Mouse (Mus musculus): Measurements from ENCODE around the gene Llgl2. TPM values are rescaled to one million over a fixed set of nuclear protein-coding genes. Genes with fewer than 3 reads are reported as not detected.

Gene Llgl2
- total RNA-seq, 2 experiments from 2014 or later = 0.34 to 5.4 TPM

- ATAC-seq (replicated peaks; ENCODE audit: low FRiP score, poor library complexity, severe bottlenecking) = peak; percentile 24; the same call in 1 of the 2 replicates
Observed at GRCm38 (mm10) chr11:115859143-115859945, 35.5 kb downstream of the Llgl2 start.

GRCm38 (mm10) chr11:115863895-115864294 lies 40.0 kb downstream of the Llgl2 start:
- ATAC-seq (replicated peaks; ENCODE audit: low FRiP score, poor library complexity, severe bottlenecking) = no peak

GRCm38 (mm10) chr11:115869393-115869792 lies 45.5 kb downstream of the Llgl2 start:
- ATAC-seq (replicated peaks; ENCODE audit: low FRiP score, poor library complexity, severe bottlenecking) = peak; percentile 48

GRCm38 (mm10) chr11:115872437-115872836 lies 48.6 kb downstream of the Llgl2 start:
- ATAC-seq (replicated peaks; ENCODE audit: low FRiP score, poor library complexity, severe bottlenecking) = no peak

GRCm38 (mm10) chr11:115875935-115876334 lies 52.1 kb downstream of the Llgl2 start:
- ATAC-seq (replicated peaks; ENCODE audit: low FRiP score, poor library complexity, severe bottlenecking) = no peak

- ATAC-seq (replicated peaks; ENCODE audit: low FRiP score, poor library complexity, severe bottlenecking) = no peak
Observed at GRCm38 (mm10) chr11:115876438-115876837, 52.6 kb downstream of the Llgl2 start.

GRCm38 (mm10) chr11:115877174-115877755 lies 53.4 kb downstream of the Llgl2 start:
- no peak for ATAC-seq (replicated peaks; ENCODE audit: low FRiP score, poor library complexity, severe bottlenecking)

GRCm38 (mm10) chr11:115878071-115878470 lies 54.2 kb downstream of the Llgl2 start:
- no peak for ATAC-seq (replicated peaks; ENCODE audit: low FRiP score, poor library complexity, severe bottlenecking)

- peak; percentile 65 for ATAC-seq (replicated peaks; ENCODE audit: low FRiP score, poor library complexity, severe bottlenecking)
Observed at GRCm38 (mm10) chr11:115881002-115881401, 57.2 kb downstream of the Llgl2 start.

- no peak for ATAC-seq (replicated peaks; ENCODE audit: low FRiP score, poor library complexity, severe bottlenecking)
Observed at GRCm38 (mm10) chr11:115883251-115883650, 59.4 kb downstream of the Llgl2 start.

GRCm38 (mm10) chr11:115884361-115884760 lies 60.5 kb downstream of the Llgl2 start:
- ATAC-seq (replicated peaks; ENCODE audit: low FRiP score, poor library complexity, severe bottlenecking) = no peak

- ATAC-seq (replicated peaks; ENCODE audit: low FRiP score, poor library complexity, severe bottlenecking) = no peak
Observed at GRCm38 (mm10) chr11:115885281-115885680, 61.4 kb downstream of the Llgl2 start.

- no peak for ATAC-seq (replicated peaks; ENCODE audit: low FRiP score, poor library complexity, severe bottlenecking)
Observed at GRCm38 (mm10) chr11:115886446-115886845, 62.6 kb downstream of the Llgl2 start.

- no peak for ATAC-seq (replicated peaks; ENCODE audit: low FRiP score, poor library complexity, severe bottlenecking)
Observed at GRCm38 (mm10) chr11:115888020-115888419, 64.2 kb downstream of the Llgl2 start.

- no peak for ATAC-seq (replicated peaks; ENCODE audit: low FRiP score, poor library complexity, severe bottlenecking)
Observed at GRCm38 (mm10) chr11:115889159-115889558, 65.3 kb downstream of the Llgl2 start.

GRCm38 (mm10) chr11:115892213-115892612 lies 68.4 kb downstream of the Llgl2 start:
- no peak for ATAC-seq (replicated peaks; ENCODE audit: low FRiP score, poor library complexity, severe bottlenecking)

GRCm38 (mm10) chr11:115893071-115893470 lies 69.2 kb downstream of the Llgl2 start:
- no peak for ATAC-seq (replicated peaks; ENCODE audit: low FRiP score, poor library complexity, severe bottlenecking)

- ATAC-seq (replicated peaks; ENCODE audit: low FRiP score, poor library complexity, severe bottlenecking) = peak; percentile 32; the same call in 1 of the 2 replicates
Observed at GRCm38 (mm10) chr11:115894755-115895520, 71.1 kb downstream of the Llgl2 start.

- no peak for ATAC-seq (replicated peaks; ENCODE audit: low FRiP score, poor library complexity, severe bottlenecking)
Observed at GRCm38 (mm10) chr11:115898446-115898845, 74.6 kb downstream of the Llgl2 start.

GRCm38 (mm10) chr11:115898886-115899285 lies 75.0 kb downstream of the Llgl2 start:
- peak; percentile 15 for ATAC-seq (replicated peaks; ENCODE audit: low FRiP score, poor library complexity, severe bottlenecking)
